Mouse (Mus musculus) activated CD4-positive, CD25-positive, alpha-beta regulatory T cell, adult 4 months (primary cell): Measurements from ENCODE around the gene C1qc. TPM values are rescaled to one million over a fixed set of nuclear protein-coding genes. Genes with fewer than 3 reads are reported as not detected.

Experiments used
- ATAC-seq: one replicate; pipeline ENCODE4 v1.8.0; 2017
- polyA plus RNA-seq, 2 experiments: library from polyadenylated mRNA; unstranded; fragments of 100-300 nt; shearing (Covaris generic); gene quantifications; one replicate each; pipeline ENCODE4 v1.2.1; 2017

Gene C1qc
- polyA plus RNA-seq, 2 experiments from 2014 or later: 0.28 to 0.56 TPM

- no peak for ATAC-seq
Observed at GRCm38 (mm10) chr4:136842802-136843201, 50.1 kb downstream of the C1qc start.

GRCm38 (mm10) chr4:136842033-136842432 lies 50.8 kb downstream of the C1qc start:
- ATAC-seq: no peak

GRCm38 (mm10) chr4:136841056-136841455 lies 51.8 kb downstream of the C1qc start:
- no peak for ATAC-seq

Other genes with a start within 250 kb of the C1qc start
- gene Ephb2, start 57.1 kb downstream of the C1qc start, polyA plus RNA-seq: not detected
- 1 to 10 TPM; 1.2 to 6.1 TPM for gene C1qb, start 6.9 kb downstream of the C1qc start, polyA plus RNA-seq
- under 1 TPM; 0.83 to 0.97 TPM for gene C1qa, start 5.7 kb upstream of the C1qc start, polyA plus RNA-seq
- not detected for gene Epha8, start 63.8 kb upstream of the C1qc start, polyA plus RNA-seq
- 1 to 10 TPM; 3.9 to 6.0 TPM for gene Zbtb40, start 155.7 kb upstream of the C1qc start, polyA plus RNA-seq